Mouse (Mus musculus) lung, embryonic 14.5 days (tissue): ENCODE measurements at regions not wholly inside any gene's neighbourhood (a gene's known extent, or its start where the extent isn't known, plus 50 kb on each side); places are given as distances from the start of the nearest gene placed in this dataset.

Source experiments
- ATAC-seq: fragments of 200-750 bp; cut with Nextera tagmentation; 2 replicates; pipeline ENCODE4 v1.8.0; 2017; ENCODE audit warnings: mild to moderate bottlenecking, moderate TSS enrichment, moderate library complexity; ENCODE audit not compliant: insufficient read depth
- DNase-seq: peaks from one replicate; pipeline ENCODE4 v3.0.0-alpha.2; 2015
- H3K27ac ChIP-seq: fragments of 300-500 bp; sonication (generic); 2 replicates; pipeline ENCODE4 v1.5.1; 2014; ENCODE audit warnings: low read depth, mild to moderate bottlenecking, moderate library complexity
- H3K27me3 ChIP-seq: fragments of 300-500 bp; sonication (generic); 2 replicates; pipeline ENCODE4 v1.6.1; 2014; ENCODE audit warnings: low read length, control low read depth; ENCODE audit not compliant: insufficient read depth
- H3K36me3 ChIP-seq: fragments of 300-500 bp; sonication (generic); 2 replicates; pipeline ENCODE4 v1.6.1; 2014; ENCODE audit warnings: control low read depth; ENCODE audit not compliant: insufficient read depth
- H3K4me1 ChIP-seq: fragments of 300-500 bp; sonication (generic); 2 replicates; pipeline ENCODE4 v1.6.1; 2014; ENCODE audit warnings: antibody characterized with exemption, control low read depth; ENCODE audit not compliant: insufficient read depth
- H3K4me2 ChIP-seq: fragments of 300-500 bp; sonication (generic); 2 replicates; pipeline ENCODE4 v1.6.1; 2014; ENCODE audit warnings: mild to moderate bottlenecking
- H3K4me3 ChIP-seq: fragments of 300-500 bp; sonication (generic); 2 replicates; pipeline ENCODE4 v1.5.1; 2014; ENCODE audit warnings: low read depth, low read length
- H3K9ac ChIP-seq: fragments of 300-500 bp; sonication (generic); 2 replicates; pipeline ENCODE4 v1.6.1; 2014
- H3K9me3 ChIP-seq: fragments of 300-500 bp; sonication (generic); 2 replicates; pipeline ENCODE4 v1.6.1; 2016; ENCODE audit warnings: low read depth, low read length, control low read depth
- CTCF ChIP-seq: IDR thresholded peaks from 2 replicates; pipeline ENCODE4 v1.5.1; 2016; ENCODE audit warnings: antibody characterized with exemption, low read depth
- WGBS: fragments of 180-500 bp; shearing (Covaris S2); extraction: QIAGEN DNeasy Blood & Tissue Kit; methylation state at CpG from one replicate; pipeline ENCODE4 v1.1.7; 2014; 5-methylcytosine and 5-hydroxymethylcytosine counted together

DNA sequence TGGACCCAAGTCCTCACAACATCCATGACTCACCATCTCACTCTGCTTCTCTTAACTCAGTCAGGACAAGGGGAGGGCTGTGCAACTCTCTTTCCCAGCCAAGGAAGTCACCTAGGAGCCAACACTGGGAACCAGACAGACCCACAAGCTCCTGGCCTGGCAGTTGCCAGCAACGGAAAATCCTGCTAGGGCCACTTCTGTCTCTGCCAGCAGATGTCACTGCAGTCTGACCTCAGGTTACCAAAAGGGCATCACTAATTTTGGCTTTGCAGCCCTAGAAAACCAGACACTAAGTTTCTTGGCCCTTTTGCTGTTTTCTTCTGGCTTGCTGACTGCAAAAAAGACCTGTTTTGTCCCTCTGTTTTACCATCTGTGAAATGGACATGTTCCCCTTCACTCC, 302.3 kb downstream of the H2al1j start:
- H3K4me3 ChIP-seq, result no peak overlapping the region
- no peak overlapping the region for H3K4me2 ChIP-seq
- DNase-seq (peak; percentile 45), ATAC-seq (no peak)
- H3K27ac ChIP-seq, result no peak overlapping the region
- TF ChIP-seq CTCF, result peak; percentile 46
- WGBS, result 29% methylated on average over 1 of the region's 1 CpGs
- H3K36me3 ChIP-seq, result no peaks in the 10 kb centered on the region
- no peak overlapping the region for H3K9ac ChIP-seq
- no peaks in the 10 kb centered on the region for H3K9me3 ChIP-seq
- no peaks in the 10 kb centered on the region for H3K27me3 ChIP-seq
- no peaks in the 10 kb centered on the region for H3K4me1 ChIP-seq

- no peaks in the 10 kb centered on the region for H3K27me3 ChIP-seq
- 23% methylated on average over 14 of the region's 14 CpGs for WGBS
Observed at GRCm38 (mm10) chrX:11631186-11631913, 303.7 kb downstream of the H2al1j start.

DNA sequence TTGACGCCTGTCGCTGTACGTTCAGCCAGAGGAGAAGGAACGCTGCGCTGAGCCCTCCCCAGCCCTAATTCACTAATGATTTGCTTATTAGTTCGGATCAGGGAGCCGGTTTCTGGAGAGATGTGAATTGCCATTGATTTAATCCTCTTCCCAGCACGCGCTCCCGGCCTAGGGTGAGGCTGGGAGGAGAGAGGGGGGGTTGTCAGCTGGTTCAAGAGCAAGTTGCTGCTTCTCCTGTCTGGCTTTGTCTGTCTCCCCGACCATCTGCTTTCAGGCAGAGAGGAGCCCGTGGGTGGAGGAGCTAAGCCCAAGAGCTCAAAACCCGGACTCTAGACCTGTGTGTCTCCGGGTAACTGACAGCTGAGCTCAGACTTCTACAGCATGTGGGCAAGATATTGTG, 304.4 kb downstream of the H2al1j start:
- H3K9ac ChIP-seq, result no peak overlapping the region
- TF ChIP-seq CTCF, result no peak
- no peak for DNase-seq
- ATAC-seq, result no peak
- no peak overlapping the region for H3K4me3 ChIP-seq
- no peaks in the 10 kb centered on the region for H3K9me3 ChIP-seq
- H3K4me2 ChIP-seq, result peak overlapping the region; percentile 46
- no peaks in the 10 kb centered on the region for H3K27me3 ChIP-seq
- WGBS, result 16% methylated on average over 14 of the region's 14 CpGs
- no peaks in the 10 kb centered on the region for H3K36me3 ChIP-seq
- no peaks in the 10 kb centered on the region for H3K4me1 ChIP-seq
- no peak overlapping the region for H3K27ac ChIP-seq

More at GRCm38 (mm10) chrX:11631186-11631913, 303.7 kb downstream of the H2al1j start:
- peak overlapping the region; percentile 46 for H3K4me2 ChIP-seq
- H3K4me3 ChIP-seq, result no peak overlapping the region
- no peak overlapping the region for H3K27ac ChIP-seq
- no peaks in the 10 kb centered on the region for H3K9me3 ChIP-seq
- DNase-seq, result peak; percentile 19
- H3K4me1 ChIP-seq, result no peaks in the 10 kb centered on the region
- H3K9ac ChIP-seq, result no peak overlapping the region
- no peak for ATAC-seq
- no peaks in the 10 kb centered on the region for H3K36me3 ChIP-seq
- no peak for TF ChIP-seq CTCF

DNA sequence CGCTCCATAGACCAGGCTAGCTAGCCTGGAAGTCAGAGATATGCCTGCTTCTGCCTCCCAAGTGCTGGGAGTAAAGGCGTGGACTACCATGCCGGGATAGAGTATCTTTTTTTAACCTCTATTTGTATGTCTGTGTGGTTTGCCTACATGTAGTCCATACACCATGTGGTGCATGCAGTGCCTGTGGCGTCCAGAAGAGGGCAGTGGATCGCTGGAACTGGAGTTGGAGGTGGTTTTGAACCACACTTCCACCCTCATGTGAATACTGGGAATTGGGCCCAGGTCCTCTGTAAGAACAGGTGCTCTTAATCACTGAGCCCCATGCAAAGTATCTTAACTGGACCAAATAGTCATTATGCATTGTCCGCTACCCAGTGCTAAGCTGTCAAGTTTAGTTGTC, 306.2 kb downstream of the H2al1j start:
- ATAC-seq (no peak), DNase-seq (peak; percentile 31)
- TF ChIP-seq CTCF, result peak; percentile 63
- Histone ChIP-seq H3K4me1 (no peaks in the 10 kb centered on the region), H3K27ac (no peak overlapping the region), H3K9ac (no peak overlapping the region), H3K4me2 (no peak overlapping the region), H3K9me3 (no peaks in the 10 kb centered on the region), H3K36me3 (no peaks in the 10 kb centered on the region), H3K4me3 (no peak overlapping the region), H3K27me3 (no peaks in the 10 kb centered on the region)
- WGBS, result 61% methylated on average over 6 of the region's 6 CpGs

DNA sequence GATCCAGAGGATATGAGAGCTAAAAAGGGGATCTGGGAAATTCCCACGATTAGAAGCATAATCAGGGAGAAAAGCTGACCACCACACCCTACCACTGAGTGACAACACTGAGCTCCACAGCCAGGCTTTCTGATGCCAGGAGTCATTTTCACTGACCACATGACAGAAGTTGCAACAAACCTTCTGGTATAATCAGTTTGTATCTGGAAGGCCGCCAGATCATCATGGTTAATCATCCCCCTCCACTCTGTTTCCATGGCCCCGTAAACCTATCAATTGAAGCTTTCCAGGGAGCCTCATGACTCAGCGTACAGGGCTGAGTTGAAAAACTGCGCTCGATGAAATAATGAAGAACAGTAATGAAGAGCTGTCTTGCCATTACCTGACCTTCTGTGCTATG, 316.9 kb downstream of the H2al1j start:
- no peak for TF ChIP-seq CTCF
- H3K36me3 ChIP-seq, result no peaks in the 10 kb centered on the region
- H3K27me3 ChIP-seq, result no peaks in the 10 kb centered on the region
- WGBS, result 71% methylated on average over 6 of the region's 6 CpGs
- H3K9ac ChIP-seq, result no peak overlapping the region
- no peak overlapping the region for H3K4me2 ChIP-seq
- no peak overlapping the region for H3K27ac ChIP-seq
- H3K4me1 ChIP-seq, result no peaks in the 10 kb centered on the region
- H3K4me3 ChIP-seq, result no peak overlapping the region
- no peaks in the 10 kb centered on the region; the same call in 1 of the 2 replicates for H3K9me3 ChIP-seq
- DNase-seq (no peak), ATAC-seq (no peak)

- WGBS, result 79% methylated on average over 7 of the region's 7 CpGs
- Histone ChIP-seq H3K4me3 (no peak overlapping the region), H3K4me2 (no peak overlapping the region), H3K27me3 (no peaks in the 10 kb centered on the region), H3K4me1 (no peaks in the 10 kb centered on the region), H3K9ac (no peak overlapping the region), H3K36me3 (no peaks in the 10 kb centered on the region), H3K9me3 (no peaks in the 10 kb centered on the region; the same call in 1 of the 2 replicates), H3K27ac (no peak overlapping the region)
- ATAC-seq, result no peak
- TF ChIP-seq CTCF, result no peak
- no peak for DNase-seq
Observed at GRCm38 (mm10) chrX:11646681-11647526, 319.3 kb downstream of the H2al1j start.

DNA sequence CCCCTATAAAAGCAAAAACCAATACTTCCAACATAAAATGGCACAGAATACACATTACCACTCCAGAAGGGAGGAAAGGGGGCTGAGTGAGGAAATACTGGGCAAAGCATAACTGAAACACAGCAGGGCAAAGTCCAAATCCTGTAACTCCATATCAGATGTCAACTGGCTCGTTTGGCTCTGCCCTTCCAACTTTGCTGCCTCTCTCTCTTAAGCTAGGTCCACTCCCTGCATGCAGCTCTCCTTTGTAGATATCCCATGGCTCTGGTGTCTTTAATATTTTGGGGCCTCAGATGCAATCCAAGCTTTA, 319.9 kb downstream of the H2al1j start:
- H3K36me3 ChIP-seq, result no peaks in the 10 kb centered on the region
- ATAC-seq (no peak), DNase-seq (no peak)
- H3K27me3 ChIP-seq, result no peaks in the 10 kb centered on the region
- no peak overlapping the region for H3K4me3 ChIP-seq
- H3K27ac ChIP-seq, result no peak overlapping the region
- no peak for TF ChIP-seq CTCF
- H3K4me1 ChIP-seq, result no peaks in the 10 kb centered on the region
- H3K4me2 ChIP-seq, result no peak overlapping the region
- H3K9me3 ChIP-seq, result no peaks in the 10 kb centered on the region; the same call in 1 of the 2 replicates
- 44% methylated on average over 1 of the region's 1 CpGs for WGBS
- no peak overlapping the region for H3K9ac ChIP-seq
